Mouse (Mus musculus): ENCODE measurements around the gene Coro2a. TPM values are rescaled to one million over a fixed set of nuclear protein-coding genes. Genes with fewer than 3 reads are reported as not detected.
A peak's percentile ranks its signal among the peaks of the same experiment; 100 is the strongest.

The Coro2a gene
- total and polyA plus RNA-seq, 2 experiments from 2014 or later, result 0.26 to 1.6 TPM

- TF ChIP-seq CTCF (IDR thresholded peaks at IDR 0.05; ENCODE audit: low read depth) (no peak), EP300 (IDR thresholded peaks at IDR 0.05; ENCODE audit: low read depth) (no peak)
- Histone ChIP-seq H3K36me3 (replicated peaks; ENCODE audit: control insufficient read depth, insufficient read depth, low read length) (no peaks in the 10 kb centered on the region), H3K9ac (replicated peaks; ENCODE audit: low read depth, low read length) (no peak overlapping the region), H3K27me3 (ENCODE audit: control insufficient read depth, insufficient read depth, low read length) (peaks cover 9% of the 10 kb centered on the region; the same call in 1 of the 2 replicates), H3K27ac (ENCODE audit: low read depth) (no peak overlapping the region), H3K9me3 (replicated peaks; ENCODE audit: control insufficient read depth, low read length) (peaks cover 3% of the 10 kb centered on the region; the same call in 1 of the 2 replicates), H3K4me3 (ENCODE audit: low read depth, low read length) (no peak overlapping the region), H3K4me1 (ENCODE audit: control insufficient read depth, insufficient read depth) (peaks cover 6% of the 10 kb centered on the region), H3K4me2 (ENCODE audit: low read depth, low read length) (peak overlapping the region; percentile 14; the same call in 1 of the 2 replicates)
- peak; percentile 77 for DNase-seq (ENCODE audit: low spot score)
- peak; percentile 96 for ATAC-seq (ENCODE audit: insufficient read depth, low read depth)
- 48% methylated on average over 2 of the region's 2 CpGs for WGBS
Measured at GRCm38 (mm10) chr4:46520491-46520890, 81.5 kb downstream of the Coro2a start.

GRCm38 (mm10) chr4:46507736-46508460 lies 94.1 kb downstream of the Coro2a start:
- H3K9ac ChIP-seq (replicated peaks; ENCODE audit: low read depth, low read length), result no peak overlapping the region
- peak overlapping the region; percentile 60 for H3K4me3 ChIP-seq (ENCODE audit: low read depth, low read length)
- ATAC-seq (ENCODE audit: insufficient read depth, low read depth), result peak; percentile 34; the same call in 1 of the 2 replicates
- H3K36me3 ChIP-seq (replicated peaks; ENCODE audit: control insufficient read depth, insufficient read depth, low read length), result peaks cover 17% of the 10 kb centered on the region
- no peak overlapping the region; the same call in 1 of the 2 replicates for H3K27ac ChIP-seq (ENCODE audit: low read depth)
- peak; percentile 80 for TF ChIP-seq CTCF (IDR thresholded peaks at IDR 0.05; ENCODE audit: low read depth)
- TF ChIP-seq EP300 (IDR thresholded peaks at IDR 0.05; ENCODE audit: low read depth), result no peak
- H3K27me3 ChIP-seq (ENCODE audit: control insufficient read depth, insufficient read depth, low read length), result no peaks in the 10 kb centered on the region
- peak overlapping the region; percentile 96 for H3K4me2 ChIP-seq (ENCODE audit: low read depth, low read length)
- peak; percentile 73 for DNase-seq (ENCODE audit: low spot score)
- H3K9me3 ChIP-seq (replicated peaks; ENCODE audit: control insufficient read depth, low read length), result no peaks in the 10 kb centered on the region
- WGBS, result 10% methylated on average over 16 of the region's 16 CpGs
- H3K4me1 ChIP-seq (ENCODE audit: control insufficient read depth, insufficient read depth), result 0 out of 2 replicates have a peak, but pooled peaks cover 7% of the 10 kb centered on the region

GRCm38 (mm10) chr4:46506801-46507610 lies 95.0 kb downstream of the Coro2a start:
- ATAC-seq (ENCODE audit: insufficient read depth, low read depth), result peak; percentile 98
- peak overlapping the region; percentile 56 for H3K9ac ChIP-seq (replicated peaks; ENCODE audit: low read depth, low read length)
- 1% methylated on average over 88 of the region's 94 CpGs for whole genome bisulfite sequencing
- H3K36me3 ChIP-seq (replicated peaks; ENCODE audit: control insufficient read depth, insufficient read depth, low read length), result peaks cover 24% of the 10 kb centered on the region
- 0 out of 2 replicates have a peak, but pooled peaks cover 7% of the 10 kb centered on the region for H3K4me1 ChIP-seq (ENCODE audit: control insufficient read depth, insufficient read depth)
- TF ChIP-seq CTCF (IDR thresholded peaks at IDR 0.05; ENCODE audit: low read depth), result no peak
- TF ChIP-seq EP300 (IDR thresholded peaks at IDR 0.05; ENCODE audit: low read depth), result no peak
- no peaks in the 10 kb centered on the region for H3K27me3 ChIP-seq (ENCODE audit: control insufficient read depth, insufficient read depth, low read length)
- peak; percentile 96 for DNase-seq (ENCODE audit: low spot score)
- peak overlapping the region; percentile 34; the same call in 1 of the 2 replicates for H3K27ac ChIP-seq (ENCODE audit: low read depth)
- no peaks in the 10 kb centered on the region for H3K9me3 ChIP-seq (replicated peaks; ENCODE audit: control insufficient read depth, low read length)
- peak overlapping the region; percentile 60 for H3K4me3 ChIP-seq (ENCODE audit: low read depth, low read length)
- H3K4me2 ChIP-seq (ENCODE audit: low read depth, low read length), result peak overlapping the region; percentile 96

- DNase-seq (ENCODE audit: low spot score) (no peak), ATAC-seq (ENCODE audit: insufficient read depth, low read depth) (no peak)
- 59% methylated on average over 8 of the region's 8 CpGs for WGBS
- H3K27me3 ChIP-seq (ENCODE audit: control insufficient read depth, insufficient read depth, low read length), result no peaks in the 10 kb centered on the region
- no peak overlapping the region for H3K4me2 ChIP-seq (ENCODE audit: low read depth, low read length)
- H3K4me3 ChIP-seq (ENCODE audit: low read depth, low read length), result no peak overlapping the region
- peaks cover 39% of the 10 kb centered on the region for H3K36me3 ChIP-seq (replicated peaks; ENCODE audit: control insufficient read depth, insufficient read depth, low read length)
- no peak overlapping the region for H3K9ac ChIP-seq (replicated peaks; ENCODE audit: low read depth, low read length)
- TF ChIP-seq CTCF (IDR thresholded peaks at IDR 0.05; ENCODE audit: low read depth) (no peak), EP300 (IDR thresholded peaks at IDR 0.05; ENCODE audit: low read depth) (no peak)
- no peak overlapping the region for H3K27ac ChIP-seq (ENCODE audit: low read depth)
- H3K9me3 ChIP-seq (replicated peaks; ENCODE audit: control insufficient read depth, low read length), result no peaks in the 10 kb centered on the region
- H3K4me1 ChIP-seq (ENCODE audit: control insufficient read depth, insufficient read depth), result 0 out of 2 replicates have a peak, but pooled peaks cover 7% of the 10 kb centered on the region
Measured at GRCm38 (mm10) chr4:46505361-46506057, 96.5 kb downstream of the Coro2a start.

GRCm38 (mm10) chr4:46503881-46504280 lies 98.1 kb downstream of the Coro2a start:
- TF ChIP-seq EP300 (IDR thresholded peaks at IDR 0.05; ENCODE audit: low read depth) (no peak), CTCF (IDR thresholded peaks at IDR 0.05; ENCODE audit: low read depth) (no peak)
- 49% methylated on average over 3 of the region's 3 CpGs for WGBS
- Histone ChIP-seq H3K27me3 (ENCODE audit: control insufficient read depth, insufficient read depth, low read length) (no peaks in the 10 kb centered on the region), H3K36me3 (replicated peaks; ENCODE audit: control insufficient read depth, insufficient read depth, low read length) (peaks cover 44% of the 10 kb centered on the region), H3K27ac (ENCODE audit: low read depth) (no peak overlapping the region), H3K4me3 (ENCODE audit: low read depth, low read length) (no peak overlapping the region), H3K9ac (replicated peaks; ENCODE audit: low read depth, low read length) (no peak overlapping the region), H3K4me2 (ENCODE audit: low read depth, low read length) (no peak overlapping the region), H3K4me1 (ENCODE audit: control insufficient read depth, insufficient read depth) (0 out of 2 replicates have a peak, but pooled peaks cover 7% of the 10 kb centered on the region), H3K9me3 (replicated peaks; ENCODE audit: control insufficient read depth, low read length) (no peaks in the 10 kb centered on the region)
- ATAC-seq (ENCODE audit: insufficient read depth, low read depth), result no peak
- DNase-seq (ENCODE audit: low spot score), result peak; percentile 3
